Mouse (Mus musculus): ENCODE data around the gene Six1. TPM values are rescaled to one million over a fixed set of nuclear protein-coding genes. Genes with fewer than 3 reads are reported as not detected.
"Not testable (repeated sequence)": the region's sequence is repeated elsewhere in the genome, so short reads cannot be mapped to it uniquely, and the experiment has no call there.

Gene Six1
- polyA plus RNA-seq, 1 experiment from 2014 or later = 36.0 TPM

- Histone ChIP-seq H3K4me2 (replicated peaks) (no peak overlapping the region), H3K27me3 (no peaks in the 10 kb centered on the region), H3K9ac (no peak overlapping the region), H3K9me3 (replicated peaks) (no peaks in the 10 kb centered on the region), H3K36me3 (no peaks in the 10 kb centered on the region), H3K4me3 (no peak overlapping the region), H3K4me1 (no peaks in the 10 kb centered on the region), H3K27ac (no peak overlapping the region)
- no peak for ATAC-seq (ENCODE audit: low FRiP score)
- WGBS = 78% methylated on average over 4 of the region's 4 CpGs
These were observed 39.4 kb downstream of the Six1 start for GRCm38 (mm10) chr12:73014311-73014710.

DNA sequence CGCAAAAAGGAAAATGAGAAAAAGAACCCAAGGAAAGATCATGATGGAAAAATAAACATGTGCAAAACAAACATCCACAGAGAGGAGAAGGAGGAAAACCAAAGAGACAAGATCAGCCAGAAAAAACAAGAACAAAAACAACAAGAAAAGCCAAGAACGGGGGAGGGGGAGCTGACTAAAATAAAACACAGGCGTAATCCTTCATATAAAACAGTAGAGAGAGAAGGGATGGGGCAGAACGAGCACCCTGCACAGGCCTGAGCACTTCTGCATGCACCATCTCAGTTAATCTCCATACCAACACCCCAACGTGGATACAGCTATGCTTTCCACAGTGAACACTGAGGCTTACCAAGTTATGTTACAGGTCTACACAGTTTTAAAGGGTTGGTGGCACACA is 40.9 kb downstream of the Six1 start:
- H3K27me3 ChIP-seq = no peaks in the 10 kb centered on the region
- no peak overlapping the region for H3K4me3 ChIP-seq
- no peak overlapping the region for H3K9ac ChIP-seq
- ATAC-seq (ENCODE audit: low FRiP score) = no peak
- H3K27ac ChIP-seq = no peak overlapping the region
- WGBS = 61% methylated on average over 5 of the region's 5 CpGs
- H3K36me3 ChIP-seq = no peaks in the 10 kb centered on the region
- no peaks in the 10 kb centered on the region for H3K9me3 ChIP-seq (replicated peaks)
- H3K4me1 ChIP-seq = no peaks in the 10 kb centered on the region
- no peak overlapping the region for H3K4me2 ChIP-seq (replicated peaks)

GRCm38 (mm10) chr12:73012136-73012785 is 41.4 kb downstream of the Six1 start:
- Histone ChIP-seq H3K9ac (no peak overlapping the region), H3K4me1 (no peaks in the 10 kb centered on the region), H3K27me3 (no peaks in the 10 kb centered on the region), H3K36me3 (no peaks in the 10 kb centered on the region), H3K9me3 (replicated peaks) (no peaks in the 10 kb centered on the region), H3K4me2 (replicated peaks) (no peak overlapping the region), H3K4me3 (no peak overlapping the region), H3K27ac (no peak overlapping the region)
- WGBS = 50% methylated on average over 10 of the region's 10 CpGs
- ATAC-seq (ENCODE audit: low FRiP score) = no peak

DNA sequence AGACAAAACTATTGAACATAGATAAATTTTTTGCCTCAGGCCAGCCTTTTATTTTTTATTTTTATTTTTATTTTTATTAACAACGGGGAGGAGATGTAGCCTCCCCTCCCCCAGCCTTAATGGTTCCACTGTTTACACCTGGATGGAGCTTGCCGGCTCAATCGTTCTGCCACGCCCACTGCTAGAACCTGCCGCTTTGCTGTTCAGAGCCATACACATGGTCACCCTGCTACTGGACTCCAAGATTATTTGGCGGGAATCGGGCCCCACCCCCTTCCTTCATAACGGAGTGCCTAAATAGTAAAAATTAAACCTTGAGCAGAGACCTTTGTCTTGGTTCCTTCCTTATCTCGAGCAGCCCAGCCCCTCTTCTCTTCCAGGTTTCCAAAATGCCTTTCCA is 50.8 kb downstream of the Six1 start:
- not testable (repeated sequence) for H3K4me2 ChIP-seq (replicated peaks); ATAC-seq (ENCODE audit: low FRiP score); H3K4me1 ChIP-seq; H3K9ac ChIP-seq; H3K27ac ChIP-seq; H3K4me3 ChIP-seq; H3K27me3 ChIP-seq; H3K9me3 ChIP-seq (replicated peaks); H3K36me3 ChIP-seq
- 51% methylated on average over 9 of the region's 9 CpGs for WGBS

DNA sequence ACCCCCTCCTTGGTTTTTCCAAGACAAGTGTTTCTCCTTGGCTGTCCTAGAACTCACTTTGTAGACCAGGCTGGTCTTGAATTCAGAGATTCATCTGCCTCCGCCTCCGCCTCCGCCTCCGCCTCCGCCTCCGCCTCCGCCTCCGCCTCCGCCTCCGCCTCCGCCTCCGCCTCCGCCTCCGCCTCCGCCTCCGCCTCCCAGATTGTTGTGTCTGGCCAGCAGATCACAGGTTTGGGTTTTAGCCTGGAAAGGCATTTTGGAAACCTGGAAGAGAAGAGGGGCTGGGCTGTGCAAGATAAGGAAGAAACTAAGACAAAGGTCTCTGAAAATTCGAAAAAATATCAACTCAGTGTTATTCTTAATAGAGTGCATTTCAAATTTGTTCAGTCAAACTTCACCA is 51.4 kb downstream of the Six1 start:
- H3K9ac ChIP-seq; H3K27me3 ChIP-seq; H3K27ac ChIP-seq; H3K4me1 ChIP-seq; H3K9me3 ChIP-seq (replicated peaks); H3K4me3 ChIP-seq; H3K4me2 ChIP-seq (replicated peaks); ATAC-seq (ENCODE audit: low FRiP score); H3K36me3 ChIP-seq: not testable (repeated sequence)
- WGBS = 33% methylated on average over 17 of the region's 17 CpGs

DNA sequence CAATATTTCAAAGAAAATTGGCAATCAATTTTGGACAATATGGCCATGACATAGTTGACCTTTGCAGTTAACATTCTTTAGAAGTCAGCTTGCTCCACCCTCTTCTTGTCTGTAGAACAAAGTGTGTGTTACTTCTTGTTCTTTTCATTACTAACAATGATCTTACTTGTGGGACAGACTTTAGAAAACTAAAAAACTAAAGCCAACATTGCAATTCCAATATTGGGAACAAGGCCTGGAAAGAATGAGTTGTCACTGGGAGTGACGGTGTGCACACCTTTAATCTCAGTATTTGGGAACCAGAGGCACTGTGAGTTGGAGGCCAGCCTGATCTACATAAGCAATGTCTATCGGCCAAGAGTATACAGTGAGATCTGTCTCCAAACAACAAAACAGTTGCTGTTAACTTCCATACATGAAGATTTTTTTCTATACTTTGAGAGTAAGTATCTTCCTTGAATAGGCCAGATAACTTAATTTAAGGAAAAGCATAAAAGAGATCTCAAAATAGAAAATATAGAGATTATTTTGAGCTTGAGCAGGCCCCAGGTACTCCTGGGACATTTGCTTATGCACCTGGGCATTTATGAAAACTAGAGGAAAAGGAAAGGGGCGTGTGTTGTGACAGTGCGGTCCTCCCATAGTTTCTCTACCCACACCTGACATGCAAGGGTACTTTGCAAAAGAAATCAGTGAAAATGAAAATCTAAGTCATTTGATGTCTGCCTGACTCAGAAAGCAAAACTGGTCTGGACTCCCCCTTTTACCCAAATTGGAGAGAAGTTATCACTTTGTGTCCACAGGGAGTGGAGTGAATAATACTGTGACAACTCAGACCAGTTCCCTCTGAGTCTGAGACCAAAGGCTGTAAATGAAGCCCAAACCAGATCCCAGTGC is 55.3 kb downstream of the Six1 start:
- no peak for ATAC-seq (ENCODE audit: low FRiP score)
- H3K27ac ChIP-seq = no peak overlapping the region
- 85% methylated on average over 4 of the region's 4 CpGs for WGBS
- H3K36me3 ChIP-seq = no peaks in the 10 kb centered on the region
- H3K9me3 ChIP-seq (replicated peaks) = no peaks in the 10 kb centered on the region
- H3K4me2 ChIP-seq (replicated peaks) = no peak overlapping the region
- H3K4me1 ChIP-seq = no peaks in the 10 kb centered on the region
- no peak overlapping the region for H3K9ac ChIP-seq
- H3K27me3 ChIP-seq = peaks cover 3% of the 10 kb centered on the region; the same call in 1 of the 2 replicates
- no peak overlapping the region for H3K4me3 ChIP-seq

GRCm38 (mm10) chr12:72996646-72997045 is 57.0 kb downstream of the Six1 start:
- Histone ChIP-seq H3K4me2 (replicated peaks) (no peak overlapping the region), H3K4me1 (no peaks in the 10 kb centered on the region), H3K4me3 (no peak overlapping the region), H3K27ac (no peak overlapping the region), H3K9me3 (replicated peaks) (no peaks in the 10 kb centered on the region), H3K27me3 (peaks cover under 1% of the 10 kb centered on the region; the same call in 1 of the 2 replicates), H3K36me3 (no peaks in the 10 kb centered on the region), H3K9ac (no peak overlapping the region)
- WGBS = 90% methylated on average over 3 of the region's 3 CpGs
- ATAC-seq (ENCODE audit: low FRiP score) = no peak

Other genes with a start within 250 kb of the Six1 start
- gene Six6, start 114.0 kb downstream of the Six1 start, polyA plus RNA-seq (2016; fragmentation: Nextera tagmentation; extraction: Ambion mirVana) = 0.17 TPM in 1 of 2 replicates, not detected in the other
- 4.1 and 4.2 TPM in 2 replicates for gene 4930447C04Rik, start 113.1 kb downstream of the Six1 start, polyA plus RNA-seq (2016; fragmentation: Nextera tagmentation; extraction: Ambion mirVana)
- gene Six4, start 59.6 kb upstream of the Six1 start, polyA plus RNA-seq (2016; fragmentation: Nextera tagmentation; extraction: Ambion mirVana) = 6.0 and 6.4 TPM in 2 replicates
- gene Mnat1, start 69.8 kb upstream of the Six1 start, polyA plus RNA-seq (2016; fragmentation: Nextera tagmentation; extraction: Ambion mirVana) = 26.4 and 27.5 TPM in 2 replicates
- gene Trmt5, start 232.8 kb upstream of the Six1 start, polyA plus RNA-seq (2016; fragmentation: Nextera tagmentation; extraction: Ambion mirVana) = 18.7 and 19.9 TPM in 2 replicates
- 12.1 and 12.6 TPM in 2 replicates for gene Slc38a6, start 232.9 kb upstream of the Six1 start, polyA plus RNA-seq (2016; fragmentation: Nextera tagmentation; extraction: Ambion mirVana)

All from hindbrain, embryonic 12.5 days (tissue).